8 mouse cellular contexts compared by ENCODE assay signal in the genomic region with DNA sequence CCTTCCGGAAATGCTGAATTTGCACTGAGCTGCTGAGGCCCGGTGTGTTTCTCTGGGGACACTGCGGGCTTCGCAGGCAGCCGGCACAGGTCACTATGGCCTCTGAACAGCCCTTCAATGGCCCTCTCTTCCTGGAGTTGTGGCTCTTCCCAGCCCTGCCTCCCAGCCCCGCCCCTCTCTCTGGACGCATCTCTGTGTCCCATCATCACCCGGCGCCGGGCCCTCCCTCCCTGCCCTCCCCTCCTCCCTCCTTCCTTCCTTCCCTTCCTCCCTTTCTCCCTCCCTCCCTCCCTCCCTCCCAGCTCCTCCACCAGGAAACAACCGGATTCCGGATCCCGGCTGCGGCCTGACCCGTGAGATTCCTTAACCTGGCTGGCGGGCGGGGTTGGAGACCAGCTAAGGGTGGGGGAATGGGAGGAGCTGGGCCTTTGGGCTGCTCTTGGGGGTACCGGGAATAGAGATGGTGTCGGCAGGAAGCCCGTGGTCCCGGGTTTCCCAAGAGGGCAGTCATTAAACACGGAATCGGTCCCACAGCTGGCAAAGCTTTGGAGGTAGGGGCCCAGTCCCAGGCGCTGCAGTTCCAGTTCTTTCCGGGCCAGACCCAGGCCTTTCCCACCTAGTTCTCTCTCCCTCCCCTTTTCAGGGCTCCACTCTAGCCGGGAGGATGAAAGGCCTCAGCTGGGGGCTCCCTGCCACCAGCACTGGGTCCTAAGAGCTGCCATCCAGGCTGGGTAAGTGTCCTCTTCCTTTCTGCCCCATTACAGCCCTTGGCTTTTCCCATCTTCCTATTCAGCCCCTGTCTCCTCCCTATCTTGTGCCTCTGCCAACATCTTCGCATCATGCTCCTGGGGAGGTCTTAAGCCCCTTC. TPM values are rescaled to one million over a fixed set of nuclear protein-coding genes. Genes with fewer than 3 reads are reported as not detected.
DNase-seq lines count a peak whose midpoint lies in the region; ATAC-seq lines count a peak whose summit lies in the region.

Gene Bcl2l2, plus strand, starts transcription at position 224 of the 868 bp plus-strand sequence.
Gene Gm20521, plus strand, starts transcription at position 288 of the 868 bp plus-strand sequence.

- H3K36me3 ChIP-seq in forebrain, embryonic 13.5 days (ENCODE audit: poor library complexity, severe bottlenecking), result peaks cover 21% of the 10 kb centered on the region
- no peaks in the 10 kb centered on the region; the same call in 1 of the 2 replicates for H3K36me3 ChIP-seq in neural tube, embryonic 14.5 days (ENCODE audit: control insufficient read depth, insufficient read depth, low read length)

- peak; percentile 85 for DNase-seq in ES-CJ7 (ENCODE audit: low read depth, low spot score)
- peak; percentile 85 for DNase-seq in cerebellum, adult 11-12 months
- peak; percentile 88 to 89 for DNase-seq in heart, postnatal 10 days
- DNase-seq in kidney, postnatal 36 days, result peak; percentile 90 to 95
- DNase-seq in lung, adult 18-20 months, result peak; percentile 82 to 89
- DNase-seq in testis, postnatal 10 days (ENCODE audit: low spot score), result peak; percentile 95

- H3K4me2 ChIP-seq in forebrain, embryonic 13.5 days, result peak within 1 kb of the TSS; percentile 72
- H3K4me2 ChIP-seq in neural tube, embryonic 14.5 days (ENCODE audit: low read depth, low read length), result peak within 1 kb of the TSS; percentile 80

- H3K4me3 ChIP-seq in forebrain, embryonic 13.5 days, result peak within 1 kb of the TSS; percentile 68
- H3K4me3 ChIP-seq in neural tube, embryonic 14.5 days (ENCODE audit: low read depth, low read length), result peak within 1 kb of the TSS; percentile 69

- H3K27me3 ChIP-seq in forebrain, embryonic 13.5 days, result peaks cover 4% of the 10 kb centered on the region; the same call in 1 of the 2 replicates
- no peaks in the 10 kb centered on the region for H3K27me3 ChIP-seq in neural tube, embryonic 14.5 days (ENCODE audit: control insufficient read depth, insufficient read depth, low read length)

- intact Hi-C loops in heart, postnatal 10 days (cut with DNase I), result no loop called here

- WGBS in forebrain, embryonic 13.5 days, result under 1% methylated on average over 26 of the region's 27 CpGs
- WGBS in neural tube, embryonic 14.5 days, result 0% methylated on average over 27 of the region's 27 CpGs

- no peaks in the 10 kb centered on the region for H3K9me3 ChIP-seq in forebrain, embryonic 13.5 days (replicated peaks)
- no peaks in the 10 kb centered on the region for H3K9me3 ChIP-seq in neural tube, embryonic 14.5 days (ENCODE audit: control insufficient read depth, low read length)

- H3K4me1 ChIP-seq in forebrain, embryonic 13.5 days, result peaks cover 24% of the 10 kb centered on the region
- peaks cover 12% of the 10 kb centered on the region for H3K4me1 ChIP-seq in neural tube, embryonic 14.5 days (ENCODE audit: control insufficient read depth, insufficient read depth, low read length)

- H3K9ac ChIP-seq in forebrain, embryonic 13.5 days, result peak within 1 kb of the TSS; percentile 81
- peak within 1 kb of the TSS; percentile 85 for H3K9ac ChIP-seq in neural tube, embryonic 14.5 days (replicated peaks; ENCODE audit: low read depth, low read length)

- ATAC-seq in forebrain, embryonic 13.5 days, result peak; percentile 86
- ATAC-seq in neural tube, embryonic 14.5 days (ENCODE audit: low read depth), result peak; percentile 91

- H3K27ac ChIP-seq in forebrain, embryonic 13.5 days, result peak within 1 kb of the TSS; percentile 90
- H3K27ac ChIP-seq in neural tube, embryonic 14.5 days (ENCODE audit: low read depth, low read length), result peak within 1 kb of the TSS; percentile 90

RNA-seq across cellular contexts. Expression of gene Bcl2l2, which starts in this region (rescaled TPM):
- polyA plus RNA-seq in forebrain, embryonic 13.5 days (2015; fragmentation: Nextera tagmentation; extraction: Ambion mirVana), result 3.4 and 4.1 TPM in 2 replicates
- 10 to 100 TPM; 39.3 to 41.8 TPM for total RNA-seq in heart, postnatal 10 days (2021)
- 4.8 and 5.3 TPM in 2 replicates for polyA plus RNA-seq in neural tube, embryonic 14.5 days (2014; fragmentation: Nextera tagmentation; extraction: Ambion mirVana)

RNA-seq across cellular contexts. Expression of gene Gm20521, which starts in this region (rescaled TPM):
- 0.30 TPM in 1 of 2 replicates, not detected in the other for polyA plus RNA-seq in forebrain, embryonic 13.5 days (2015; fragmentation: Nextera tagmentation; extraction: Ambion mirVana)
- total RNA-seq in heart, postnatal 10 days (2021), result 1 to 10 TPM in 1 of 2 experiments, not detected in 1; 1.6 TPM
- not detected in 2 replicates for polyA plus RNA-seq in neural tube, embryonic 14.5 days (2014; fragmentation: Nextera tagmentation; extraction: Ambion mirVana)

Comparison
In these comparisons a context has a peak if more than half of its experiments do, and no peak if none do; other contexts are left out.
1. Peak in every context shown above with its lines: DNase-seq, ATAC-seq, H3K4me3 ChIP-seq and H3K27ac ChIP-seq.